Mouse (Mus musculus): ENCODE results near the gene Nckap1l. TPM values are rescaled to one million over a fixed set of nuclear protein-coding genes. Genes with fewer than 3 reads are reported as not detected.
"Not testable (repeated sequence)": the region's sequence is repeated elsewhere in the genome, so short reads cannot be mapped to it uniquely, and the experiment has no call there.

The Nckap1l gene
- total RNA-seq (2021): 10 to 100 TPM; 10.6 to 11.5 TPM

- peak; percentile 8 to 47 for DNase-seq (ENCODE audit: low spot score in 2 of 2)
- intact Hi-C loops (cut with DNase I): no loop called here
Observed at GRCm38 (mm10) chr15:103453551-103454218, at the start of gene Nckap1l. TSS of gene Nckap1l (plus strand) at chr15:103453794.

- DNase-seq (ENCODE audit: low spot score in 2 of 2); intact Hi-C loops (cut with DNase I): not testable (repeated sequence)
Observed at GRCm38 (mm10) chr15:103405586-103405985, 48.0 kb upstream of the Nckap1l start.

GRCm38 (mm10) chr15:103427017-103427416, 26.6 kb upstream of the Nckap1l start:
- intact Hi-C loops (cut with DNase I): no loop called here

GRCm38 (mm10) chr15:103430241-103430640, 23.4 kb upstream of the Nckap1l start, which contains the start of gene Gtsf1:
TSS of gene Gtsf1 (minus strand) at chr15:103430470.
- intact Hi-C loops (cut with DNase I): no loop called here
- no peak for DNase-seq (ENCODE audit: low spot score in 2 of 2)

More at GRCm38 (mm10) chr15:103427017-103427416, 26.6 kb upstream of the Nckap1l start:
- no peak for DNase-seq (ENCODE audit: low spot score in 2 of 2)

DNA sequence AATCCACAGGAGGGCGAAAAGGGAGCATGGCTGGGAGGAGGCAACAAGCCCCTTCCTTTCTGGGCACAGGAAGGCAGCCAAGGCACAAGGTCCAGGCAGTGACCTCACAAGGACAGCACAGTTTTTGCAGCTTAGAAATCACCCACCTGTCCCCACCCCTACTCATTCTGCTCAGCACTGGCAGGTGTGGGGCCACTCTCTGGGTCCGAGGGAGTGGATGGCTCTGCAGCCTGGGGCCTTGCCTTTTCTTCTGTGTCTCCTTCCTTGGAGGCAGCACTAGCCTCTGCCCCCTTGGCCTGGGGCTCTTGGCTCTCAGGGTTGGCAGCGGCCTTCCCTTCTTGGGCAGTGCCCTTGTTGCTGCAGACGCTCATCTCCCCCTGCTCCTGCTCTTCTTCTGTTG, 7.6 kb upstream of the Nckap1l start:
- DNase-seq (ENCODE audit: low spot score in 2 of 2); intact Hi-C loops (cut with DNase I): not testable (repeated sequence)

- no peak for DNase-seq (ENCODE audit: low spot score in 2 of 2)
- intact Hi-C loops (cut with DNase I): no loop called here
Observed at GRCm38 (mm10) chr15:103448369-103448768, 5.2 kb upstream of the Nckap1l start, which contains the start of gene Gtsf2. TSS of gene Gtsf2 (minus strand) at chr15:103448469.

DNA sequence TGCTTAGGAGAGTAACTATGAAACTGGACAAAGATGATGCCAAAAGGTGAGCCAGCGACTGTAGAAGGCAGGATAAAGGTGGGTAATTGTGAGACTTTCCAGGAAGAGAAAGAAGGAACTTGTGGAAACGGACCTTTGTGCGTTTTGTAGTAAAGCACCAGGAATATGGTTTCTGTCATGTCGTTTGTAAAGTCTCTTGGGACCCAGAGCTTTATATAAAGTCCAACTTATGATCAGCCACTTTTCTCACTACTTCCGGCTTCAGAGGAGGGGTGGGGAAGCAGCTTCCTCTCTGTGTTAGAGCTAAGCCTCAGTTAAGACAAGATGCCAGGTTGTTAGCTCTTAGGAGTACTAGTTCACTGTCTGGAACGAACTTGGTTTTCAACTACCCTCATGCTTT, 855 bp downstream of the Nckap1l start:
- DNase-seq (ENCODE audit: low spot score in 2 of 2): no peak
- intact Hi-C loops (cut with DNase I): no loop called here

DNA sequence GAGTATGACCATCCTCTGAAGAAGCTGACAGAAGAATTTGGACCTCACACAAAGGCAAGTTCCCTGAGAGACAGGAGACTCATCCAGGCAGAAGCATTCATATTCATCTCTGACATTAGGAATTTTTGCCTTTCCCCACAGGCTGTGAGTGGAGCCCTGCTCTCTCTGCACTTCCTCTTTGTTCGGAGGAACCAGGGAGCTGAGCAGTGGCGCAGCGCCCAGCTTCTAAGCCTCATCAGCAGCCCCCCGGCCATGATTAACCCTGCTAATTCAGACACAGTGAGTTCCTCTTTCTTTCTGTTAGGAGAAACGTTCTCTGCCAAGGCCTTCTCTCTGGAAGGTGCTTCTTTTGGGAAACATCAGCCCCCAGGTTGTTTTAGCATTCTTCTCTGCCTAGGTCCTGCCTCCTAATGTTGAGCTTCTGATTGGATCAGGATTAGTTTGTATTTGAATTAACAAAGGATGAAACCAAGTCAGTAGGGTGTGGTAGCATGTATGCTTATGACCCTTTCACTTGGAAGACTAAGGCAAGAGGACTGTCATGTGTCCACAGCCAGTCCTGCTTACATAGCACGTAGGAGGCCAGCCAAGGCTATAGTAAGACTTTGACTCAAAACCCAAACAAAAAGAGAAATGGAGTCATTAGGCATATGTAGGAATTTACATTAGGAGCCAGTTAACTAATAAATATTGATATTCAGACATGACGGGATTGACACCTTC, 9.1 kb downstream of the Nckap1l start:
- intact Hi-C loops (cut with DNase I): no loop called here
- peak; percentile 35 to 48 for DNase-seq (ENCODE audit: low spot score in 2 of 2)

DNA sequence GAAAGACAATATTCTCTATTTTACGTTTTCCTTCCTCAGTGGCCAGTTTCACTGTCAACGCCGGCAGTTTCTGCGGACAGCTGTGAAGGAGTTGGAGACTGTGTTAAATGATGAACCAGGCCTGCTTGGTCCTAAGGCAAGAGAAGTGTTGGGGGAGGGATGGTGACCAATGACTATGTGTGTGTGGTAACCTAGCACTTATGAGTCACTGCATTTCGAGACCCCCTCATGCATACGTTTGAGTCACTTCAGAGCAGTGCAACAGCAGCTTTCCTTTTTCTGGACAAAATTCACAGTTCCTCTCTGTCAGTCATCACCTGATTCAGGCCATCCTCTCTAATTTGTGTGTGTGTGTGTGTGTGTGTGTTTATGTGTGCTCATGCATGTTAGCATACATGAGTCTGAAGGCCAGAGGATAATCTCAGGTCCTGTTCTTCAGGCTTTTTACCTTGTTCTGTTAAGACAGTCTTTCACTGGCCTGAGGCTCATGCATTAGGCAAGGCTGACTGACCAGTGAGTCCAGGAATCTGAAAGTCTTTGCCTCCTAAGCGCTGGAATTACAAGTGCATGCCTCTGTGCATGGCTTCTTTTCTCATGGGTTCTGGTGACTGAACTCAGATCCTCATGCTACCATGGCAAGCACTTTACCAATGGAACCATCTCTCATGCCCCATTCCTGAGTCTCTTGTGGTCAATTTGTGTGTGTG, 18.0 kb downstream of the Nckap1l start:
- peak in 1 of 2 experiments; percentile 15 for DNase-seq (ENCODE audit: low spot score in 2 of 2)
- intact Hi-C loops (cut with DNase I): no loop called here

DNA sequence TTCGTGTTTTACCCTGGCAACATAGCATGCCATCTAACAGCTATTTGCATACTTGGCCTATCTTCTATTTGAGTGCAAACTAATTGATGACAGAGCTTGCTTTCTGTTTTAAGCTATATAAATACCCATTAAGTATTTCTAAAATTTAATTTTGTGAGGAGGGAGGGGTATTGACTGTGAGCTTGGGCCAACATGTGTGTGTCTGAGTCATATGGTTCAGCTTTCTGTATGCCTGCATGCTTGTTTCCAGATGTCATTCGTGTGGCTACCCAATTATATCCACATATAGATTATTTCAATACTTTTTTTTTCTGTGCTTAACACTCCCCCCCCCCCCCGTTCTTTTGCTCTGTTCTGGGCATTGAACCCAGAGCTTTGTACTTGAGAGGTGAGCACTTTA, 18.7 kb downstream of the Nckap1l start:
- intact Hi-C loops (cut with DNase I): no loop called here
- DNase-seq (ENCODE audit: low spot score in 2 of 2): no peak

- DNase-seq (ENCODE audit: low spot score in 2 of 2): peak; percentile 34 to 76
- intact Hi-C loops (cut with DNase I): no loop called here
Observed at GRCm38 (mm10) chr15:103473182-103473581, 19.6 kb downstream of the Nckap1l start.

GRCm38 (mm10) chr15:103473769-103474168, 20.2 kb downstream of the Nckap1l start:
- intact Hi-C loops (cut with DNase I): no loop called here
- DNase-seq (ENCODE audit: low spot score in 2 of 2): no peak

DNA sequence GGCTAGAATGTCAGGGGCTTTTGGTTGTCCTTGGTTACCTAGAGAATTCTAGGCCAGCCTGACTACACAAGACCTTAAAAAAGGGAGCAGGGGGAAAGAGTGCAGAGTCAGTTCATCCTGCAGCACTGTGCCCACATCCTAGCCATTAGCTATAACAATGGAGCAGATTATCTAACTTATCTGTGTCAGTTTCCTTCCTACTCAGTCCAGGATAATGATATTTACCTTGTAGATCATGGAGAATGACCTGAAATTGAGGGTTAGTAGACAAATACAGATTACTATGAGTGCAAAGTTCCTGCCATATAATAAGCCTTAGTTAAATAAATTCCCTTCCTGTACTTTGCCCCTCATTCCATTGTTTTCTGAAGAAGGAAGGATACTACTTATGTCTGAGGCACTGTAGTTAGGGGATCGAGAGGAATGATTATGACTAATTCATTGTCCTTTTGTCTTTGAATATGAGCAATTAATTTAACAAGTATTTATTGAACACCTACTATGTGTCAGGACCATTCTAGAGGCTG, 25.5 kb downstream of the Nckap1l start:
- DNase-seq (ENCODE audit: low spot score in 2 of 2): no peak
- intact Hi-C loops (cut with DNase I): no loop called here

DNA sequence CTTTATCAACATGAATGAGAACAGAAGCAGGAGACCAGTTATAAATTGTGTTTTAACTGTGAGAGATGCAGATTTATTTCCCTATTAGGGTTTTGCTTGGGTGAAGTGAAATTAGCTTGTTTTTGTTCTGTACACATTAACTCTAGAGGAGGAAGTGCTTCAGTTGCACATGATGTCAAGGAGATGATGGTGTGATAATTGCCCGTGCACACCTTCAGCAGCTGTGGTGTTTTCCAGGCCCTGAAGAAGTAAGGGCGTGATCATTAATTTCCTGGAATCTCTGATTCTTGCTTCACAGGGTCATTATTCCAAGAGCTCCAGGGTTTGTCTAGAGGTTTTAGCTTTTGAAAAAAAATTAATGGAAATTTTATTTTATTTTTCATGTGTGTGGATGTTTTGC, 26.5 kb downstream of the Nckap1l start:
- DNase-seq (ENCODE audit: low spot score in 2 of 2): no peak

GRCm38 (mm10) chr15:103482488-103482887, 28.9 kb downstream of the Nckap1l start:
- peak in 1 of 2 experiments; percentile 37 for DNase-seq (ENCODE audit: low spot score in 2 of 2)
- intact Hi-C loops (cut with DNase I): no loop called here

More for the DNA sequence above, 26.5 kb downstream of the Nckap1l start:
- intact Hi-C loops (cut with DNase I): no loop called here

- intact Hi-C loops (cut with DNase I): no loop called here
- DNase-seq (ENCODE audit: low spot score in 2 of 2): no peak
Observed at GRCm38 (mm10) chr15:103484490-103484889, 30.9 kb downstream of the Nckap1l start.

- intact Hi-C loops (cut with DNase I): no loop called here
Observed at GRCm38 (mm10) chr15:103485106-103485505, 31.5 kb downstream of the Nckap1l start.

GRCm38 (mm10) chr15:103486658-103487057, 33.1 kb downstream of the Nckap1l start:
- DNase-seq (ENCODE audit: low spot score in 2 of 2): no peak
- intact Hi-C loops (cut with DNase I): no loop called here

More at GRCm38 (mm10) chr15:103485106-103485505, 31.5 kb downstream of the Nckap1l start:
- no peak for DNase-seq (ENCODE audit: low spot score in 2 of 2)

- intact Hi-C loops (cut with DNase I): no loop called here
- DNase-seq (ENCODE audit: low spot score in 2 of 2): no peak
Observed at GRCm38 (mm10) chr15:103488336-103488735, 34.7 kb downstream of the Nckap1l start.

All from left cerebral cortex, postnatal 25 days (tissue).